Mouse (Mus musculus): ENCODE measurements around the gene Spryd3. TPM values are rescaled to one million over a fixed set of nuclear protein-coding genes. Genes with fewer than 3 reads are reported as not detected.
A peak's percentile ranks its signal among the peaks of the same experiment; 100 is the strongest.

Spryd3 gene
- polyA plus RNA-seq, 1 experiment from 2014 or later: 95.9 TPM

DNA sequence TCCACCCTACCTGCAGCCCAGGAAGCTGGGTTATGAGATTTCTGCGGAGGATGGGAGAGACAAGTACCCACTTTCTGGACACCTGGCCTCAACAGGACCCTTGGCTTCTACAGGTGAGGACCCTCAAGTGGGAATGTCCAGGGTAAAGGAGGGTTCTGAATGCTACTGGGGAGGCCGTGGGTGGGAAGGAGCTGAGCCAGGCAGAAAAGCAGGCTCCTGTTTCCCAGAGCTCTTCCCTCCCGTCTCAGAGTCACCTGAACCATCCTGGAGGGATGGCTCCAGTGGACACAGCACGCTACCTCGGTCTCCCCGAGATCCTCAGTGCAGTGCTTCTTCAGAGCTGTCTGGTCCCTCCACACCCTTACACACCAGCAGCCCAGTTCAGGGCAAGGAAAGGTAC is 23.9 kb downstream of the Spryd3 start:
- no peak for ATAC-seq
- Histone ChIP-seq H3K27ac (ENCODE audit: low read length) (no peak overlapping the region), H3K9ac (ENCODE audit: low read depth, low read length) (no peak overlapping the region), H3K36me3 (ENCODE audit: control insufficient read depth, insufficient read depth, low read length) (0 out of 2 replicates have a peak, but pooled peaks cover 9% of the 10 kb centered on the region), H3K4me3 (ENCODE audit: low read depth, low read length) (no peak overlapping the region), H3K4me2 (ENCODE audit: low read length) (no peak overlapping the region), H3K4me1 (ENCODE audit: control insufficient read depth, insufficient read depth, low read length) (peaks cover 4% of the 10 kb centered on the region), H3K9me3 (replicated peaks; ENCODE audit: control insufficient read depth, low read length, poor library complexity, severe bottlenecking) (no peaks in the 10 kb centered on the region), H3K27me3 (ENCODE audit: control insufficient read depth, insufficient read depth, low read depth, low read length) (no peaks in the 10 kb centered on the region; the same call in none of the 2 replicates)
- 92% methylated on average over 6 of the region's 6 CpGs for WGBS

DNA sequence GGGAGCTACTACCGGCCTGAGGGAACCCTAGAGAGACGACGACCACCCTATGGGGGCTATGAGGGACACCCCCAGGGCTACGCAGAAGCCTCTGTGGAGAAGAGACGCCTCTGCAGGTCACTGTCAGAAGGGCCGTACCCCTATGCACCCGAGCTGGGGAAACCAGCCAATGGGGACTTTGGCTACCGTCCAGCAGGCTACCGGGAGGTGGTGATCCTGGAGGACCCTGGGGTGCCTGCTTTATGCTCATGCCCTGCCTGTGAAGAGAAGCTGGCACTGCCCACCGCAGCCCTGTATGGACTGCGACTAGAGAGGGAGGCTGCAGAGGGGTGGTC is 24.6 kb downstream of the Spryd3 start:
- ATAC-seq: no peak
- Histone ChIP-seq H3K27ac (ENCODE audit: low read length) (no peak overlapping the region), H3K27me3 (ENCODE audit: control insufficient read depth, insufficient read depth, low read depth, low read length) (peaks cover 5% of the 10 kb centered on the region), H3K4me1 (ENCODE audit: control insufficient read depth, insufficient read depth, low read length) (peaks cover 11% of the 10 kb centered on the region), H3K4me3 (ENCODE audit: low read depth, low read length) (no peak overlapping the region), H3K4me2 (ENCODE audit: low read length) (no peak overlapping the region), H3K9ac (ENCODE audit: low read depth, low read length) (no peak overlapping the region), H3K9me3 (replicated peaks; ENCODE audit: control insufficient read depth, low read length, poor library complexity, severe bottlenecking) (no peaks in the 10 kb centered on the region), H3K36me3 (ENCODE audit: control insufficient read depth, insufficient read depth, low read length) (0 out of 2 replicates have a peak, but pooled peaks cover 4% of the 10 kb centered on the region)
- 77% methylated on average over 11 of the region's 11 CpGs for WGBS

- H3K36me3 ChIP-seq (ENCODE audit: control insufficient read depth, insufficient read depth, low read length): 0 out of 2 replicates have a peak, but pooled peaks cover 3% of the 10 kb centered on the region
- no peak overlapping the region for H3K4me2 ChIP-seq (ENCODE audit: low read length)
- H3K9me3 ChIP-seq (replicated peaks; ENCODE audit: control insufficient read depth, low read length, poor library complexity, severe bottlenecking): no peaks in the 10 kb centered on the region
- H3K4me1 ChIP-seq (ENCODE audit: control insufficient read depth, insufficient read depth, low read length): peaks cover 12% of the 10 kb centered on the region
- no peak overlapping the region for H3K4me3 ChIP-seq (ENCODE audit: low read depth, low read length)
- ATAC-seq: no peak
- no peak overlapping the region for H3K27ac ChIP-seq (ENCODE audit: low read length)
- no peak overlapping the region for H3K9ac ChIP-seq (ENCODE audit: low read depth, low read length)
- 75% methylated on average over 29 of the region's 29 CpGs for WGBS
- peaks cover 11% of the 10 kb centered on the region for H3K27me3 ChIP-seq (ENCODE audit: control insufficient read depth, insufficient read depth, low read depth, low read length)
Observed at GRCm38 (mm10) chr15:102110701-102111494, 25.1 kb downstream of the Spryd3 start.

GRCm38 (mm10) chr15:102110271-102110670 is 25.8 kb downstream of the Spryd3 start:
- whole genome bisulfite sequencing: 98% methylated on average over 7 of the region's 7 CpGs
- H3K4me3 ChIP-seq (ENCODE audit: low read depth, low read length): no peak overlapping the region
- H3K9ac ChIP-seq (ENCODE audit: low read depth, low read length): no peak overlapping the region
- peaks cover 17% of the 10 kb centered on the region for H3K27me3 ChIP-seq (ENCODE audit: control insufficient read depth, insufficient read depth, low read depth, low read length)
- H3K27ac ChIP-seq (ENCODE audit: low read length): no peak overlapping the region
- no peaks in the 10 kb centered on the region for H3K36me3 ChIP-seq (ENCODE audit: control insufficient read depth, insufficient read depth, low read length)
- H3K4me1 ChIP-seq (ENCODE audit: control insufficient read depth, insufficient read depth, low read length): peaks cover 12% of the 10 kb centered on the region
- no peaks in the 10 kb centered on the region for H3K9me3 ChIP-seq (replicated peaks; ENCODE audit: control insufficient read depth, low read length, poor library complexity, severe bottlenecking)
- H3K4me2 ChIP-seq (ENCODE audit: low read length): no peak overlapping the region
- ATAC-seq: no peak

GRCm38 (mm10) chr15:102108651-102109525 is 27.1 kb downstream of the Spryd3 start:
- no peak for ATAC-seq

DNA sequence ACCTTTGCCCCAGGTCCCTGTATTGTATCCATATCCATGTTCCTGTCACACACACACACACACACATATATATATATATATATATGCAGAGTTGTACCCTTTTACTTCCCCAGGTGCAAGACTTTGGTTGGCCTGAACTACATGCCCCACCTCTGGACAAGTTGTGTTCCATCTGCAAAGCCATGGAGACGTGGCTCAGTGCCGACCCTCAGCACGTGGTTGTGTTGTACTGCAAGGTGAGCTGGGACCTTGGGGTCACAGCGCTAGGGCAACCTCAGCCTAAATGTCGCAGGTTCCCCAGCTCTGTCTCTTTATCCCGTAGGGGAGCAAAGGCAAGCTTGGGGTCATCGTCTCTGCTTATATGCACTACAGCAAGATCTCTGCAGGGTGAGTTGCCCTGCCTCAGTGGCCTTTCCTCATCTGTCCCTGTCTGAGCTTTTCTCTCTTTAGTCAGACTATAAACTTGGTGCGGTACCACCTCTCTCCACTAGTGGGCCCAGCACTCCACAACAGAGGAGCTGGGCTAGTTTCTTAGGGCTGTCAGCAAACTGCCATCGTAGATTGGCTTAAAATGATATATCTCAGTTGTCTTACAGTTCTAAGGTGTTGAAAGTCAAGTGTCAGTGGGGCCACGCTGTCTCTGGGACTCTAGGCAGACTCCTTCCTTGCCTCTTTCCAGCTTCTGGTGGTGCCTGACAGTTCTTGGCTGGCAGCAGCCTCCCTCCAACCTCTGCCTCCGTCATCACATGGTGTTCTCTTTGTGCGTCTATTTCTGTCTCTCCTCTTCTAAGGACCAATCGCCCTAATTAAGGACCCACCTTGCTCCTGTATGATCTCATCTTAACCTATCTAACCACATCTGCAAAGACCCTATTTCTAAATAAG is 28.1 kb downstream of the Spryd3 start:
- Histone ChIP-seq H3K36me3 (ENCODE audit: control insufficient read depth, insufficient read depth, low read length) (no peaks in the 10 kb centered on the region), H3K9ac (ENCODE audit: low read depth, low read length) (no peak overlapping the region), H3K4me3 (ENCODE audit: low read depth, low read length) (peak overlapping the region; percentile 38; the same call in 1 of the 2 replicates), H3K27me3 (ENCODE audit: control insufficient read depth, insufficient read depth, low read depth, low read length) (peaks cover 19% of the 10 kb centered on the region), H3K4me1 (ENCODE audit: control insufficient read depth, insufficient read depth, low read length) (peaks cover 12% of the 10 kb centered on the region), H3K9me3 (replicated peaks; ENCODE audit: control insufficient read depth, low read length, poor library complexity, severe bottlenecking) (no peaks in the 10 kb centered on the region), H3K4me2 (ENCODE audit: low read length) (peak overlapping the region; percentile 77), H3K27ac (ENCODE audit: low read length) (no peak overlapping the region)
- ATAC-seq: 0 out of 2 replicates have a peak, but pooled peaks have one; percentile 7
- 32% methylated on average over 13 of the region's 13 CpGs for WGBS

More at GRCm38 (mm10) chr15:102108651-102109525, 27.1 kb downstream of the Spryd3 start:
- Histone ChIP-seq H3K36me3 (ENCODE audit: control insufficient read depth, insufficient read depth, low read length) (no peaks in the 10 kb centered on the region), H3K4me2 (ENCODE audit: low read length) (no peak overlapping the region), H3K9ac (ENCODE audit: low read depth, low read length) (no peak overlapping the region), H3K27ac (ENCODE audit: low read length) (no peak overlapping the region), H3K27me3 (ENCODE audit: control insufficient read depth, insufficient read depth, low read depth, low read length) (peaks cover 19% of the 10 kb centered on the region), H3K9me3 (replicated peaks; ENCODE audit: control insufficient read depth, low read length, poor library complexity, severe bottlenecking) (no peaks in the 10 kb centered on the region), H3K4me1 (ENCODE audit: control insufficient read depth, insufficient read depth, low read length) (peaks cover 12% of the 10 kb centered on the region), H3K4me3 (ENCODE audit: low read depth, low read length) (no peak overlapping the region)
- 47% methylated on average over 18 of the region's 18 CpGs for whole genome bisulfite sequencing

DNA sequence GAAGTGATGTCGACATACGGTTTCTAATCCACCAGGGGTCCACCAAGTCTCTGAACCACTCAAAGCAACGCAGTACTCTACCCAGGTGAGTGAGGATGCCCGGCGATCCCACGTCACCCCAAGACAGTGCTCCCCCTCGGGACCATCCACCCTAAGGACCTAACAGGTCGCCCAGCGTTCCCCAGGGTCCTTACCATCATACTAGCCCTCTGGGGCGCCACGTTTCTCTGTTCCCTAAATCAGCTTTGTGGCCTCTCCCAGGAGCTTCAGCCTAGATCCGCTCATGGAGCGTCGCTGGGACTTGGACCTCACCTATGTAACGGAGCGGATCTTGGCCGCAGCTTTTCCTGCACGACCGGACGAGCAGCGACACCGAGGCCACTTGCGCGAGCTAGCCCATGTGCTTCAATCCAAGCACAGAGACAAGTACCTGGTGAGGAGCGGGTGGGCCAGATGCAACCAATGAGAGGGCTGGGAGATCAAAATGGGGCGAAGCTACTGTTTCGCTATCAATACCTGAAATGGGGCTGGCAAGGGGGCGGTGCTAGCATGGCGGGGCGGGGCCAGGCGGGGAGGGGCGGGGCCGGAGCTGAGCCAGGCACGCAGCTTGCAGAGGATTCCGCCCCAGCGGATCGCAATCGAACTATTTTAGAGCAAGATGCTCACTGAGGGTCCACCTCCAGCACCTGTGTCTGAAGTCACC is 29.1 kb downstream of the Spryd3 start:
- Histone ChIP-seq H3K4me3 (ENCODE audit: low read depth, low read length) (peak overlapping the region; percentile 38), H3K9ac (ENCODE audit: low read depth, low read length) (peak overlapping the region; percentile 51), H3K4me1 (ENCODE audit: control insufficient read depth, insufficient read depth, low read length) (peaks cover 12% of the 10 kb centered on the region), H3K4me2 (ENCODE audit: low read length) (peak overlapping the region; percentile 77), H3K9me3 (replicated peaks; ENCODE audit: control insufficient read depth, low read length, poor library complexity, severe bottlenecking) (no peaks in the 10 kb centered on the region), H3K36me3 (ENCODE audit: control insufficient read depth, insufficient read depth, low read length) (no peaks in the 10 kb centered on the region), H3K27me3 (ENCODE audit: control insufficient read depth, insufficient read depth, low read depth, low read length) (peaks cover 23% of the 10 kb centered on the region), H3K27ac (ENCODE audit: low read length) (no peak overlapping the region)
- 3% methylated on average over 35 of the region's 38 CpGs for WGBS
- peak; percentile 16; the same call in 1 of the 2 replicates for ATAC-seq

Data from midbrain, embryonic 16.5 days (tissue).